Mouse (Mus musculus): ENCODE data around the gene Fcgbp. TPM values are rescaled to one million over a fixed set of nuclear protein-coding genes. Genes with fewer than 3 reads are reported as not detected.
"Not testable (repeated sequence)": the region's sequence is repeated elsewhere in the genome, so short reads cannot be mapped to it uniquely, and the experiment has no call there.

The Fcgbp gene
- polyA plus RNA-seq, 1 experiment from 2014 or later = 0.41 TPM

- Histone ChIP-seq H3K36me3 (ENCODE audit: control insufficient read depth, insufficient read depth) (no peaks in the 10 kb centered on the region), H3K4me3 (replicated peaks; ENCODE audit: low read length) (no peak overlapping the region), H3K4me1 (replicated peaks; ENCODE audit: control insufficient read depth, insufficient read depth, low read length) (peaks cover 4% of the 10 kb centered on the region; the same call in 1 of the 2 replicates), H3K4me2 (ENCODE audit: low read length) (no peak overlapping the region), H3K27ac (ENCODE audit: low read length) (no peak overlapping the region), H3K9me3 (ENCODE audit: control insufficient read depth, low read length) (no peaks in the 10 kb centered on the region), H3K9ac (replicated peaks; ENCODE audit: low read depth, low read length) (no peak overlapping the region), H3K27me3 (replicated peaks; ENCODE audit: control insufficient read depth, insufficient read depth, low read length) (no peaks in the 10 kb centered on the region)
- peak; percentile 45; the same call in 1 of the 2 replicates for ATAC-seq
- 60% methylated on average over 7 of the region's 7 CpGs for WGBS
Measured at GRCm38 (mm10) chr7:28084215-28084614, 13.2 kb downstream of the Fcgbp start.

GRCm38 (mm10) chr7:28086236-28086635, 15.2 kb downstream of the Fcgbp start:
- 83% methylated on average over 16 of the region's 16 CpGs for WGBS
- no peaks in the 10 kb centered on the region for H3K27me3 ChIP-seq (replicated peaks; ENCODE audit: control insufficient read depth, insufficient read depth, low read length)
- H3K9me3 ChIP-seq (ENCODE audit: control insufficient read depth, low read length) = no peaks in the 10 kb centered on the region

GRCm38 (mm10) chr7:28093541-28093940, 22.5 kb downstream of the Fcgbp start:
- Histone ChIP-seq H3K36me3 (ENCODE audit: control insufficient read depth, insufficient read depth) (no peaks in the 10 kb centered on the region), H3K27me3 (replicated peaks; ENCODE audit: control insufficient read depth, insufficient read depth, low read length) (no peaks in the 10 kb centered on the region), H3K9ac (replicated peaks; ENCODE audit: low read depth, low read length) (no peak overlapping the region), H3K4me1 (replicated peaks; ENCODE audit: control insufficient read depth, insufficient read depth, low read length) (no peaks in the 10 kb centered on the region), H3K4me3 (replicated peaks; ENCODE audit: low read length) (no peak overlapping the region), H3K4me2 (ENCODE audit: low read length) (no peak overlapping the region), H3K9me3 (ENCODE audit: control insufficient read depth, low read length) (no peaks in the 10 kb centered on the region), H3K27ac (ENCODE audit: low read length) (no peak overlapping the region)
- ATAC-seq = no peak
- WGBS = 43% methylated on average over 11 of the region's 11 CpGs

More at GRCm38 (mm10) chr7:28086236-28086635, 15.2 kb downstream of the Fcgbp start:
- Histone ChIP-seq H3K4me2 (ENCODE audit: low read length) (no peak overlapping the region), H3K4me3 (replicated peaks; ENCODE audit: low read length) (no peak overlapping the region), H3K4me1 (replicated peaks; ENCODE audit: control insufficient read depth, insufficient read depth, low read length) (peaks cover 4% of the 10 kb centered on the region; the same call in 1 of the 2 replicates), H3K27ac (ENCODE audit: low read length) (no peak overlapping the region), H3K9ac (replicated peaks; ENCODE audit: low read depth, low read length) (no peak overlapping the region), H3K36me3 (ENCODE audit: control insufficient read depth, insufficient read depth) (no peaks in the 10 kb centered on the region)
- ATAC-seq = no peak

- Histone ChIP-seq H3K9me3 (ENCODE audit: control insufficient read depth, low read length) (no peaks in the 10 kb centered on the region), H3K4me3 (replicated peaks; ENCODE audit: low read length) (no peak overlapping the region), H3K27me3 (replicated peaks; ENCODE audit: control insufficient read depth, insufficient read depth, low read length) (0 out of 2 replicates have a peak, but pooled peaks cover 3% of the 10 kb centered on the region), H3K27ac (ENCODE audit: low read length) (no peak overlapping the region), H3K4me2 (ENCODE audit: low read length) (no peak overlapping the region), H3K4me1 (replicated peaks; ENCODE audit: control insufficient read depth, insufficient read depth, low read length) (no peaks in the 10 kb centered on the region), H3K36me3 (ENCODE audit: control insufficient read depth, insufficient read depth) (no peaks in the 10 kb centered on the region), H3K9ac (replicated peaks; ENCODE audit: low read depth, low read length) (no peak overlapping the region)
- 95% methylated on average over 16 of the region's 16 CpGs for whole genome bisulfite sequencing
- ATAC-seq = no peak
Measured at GRCm38 (mm10) chr7:28099101-28099500, 28.1 kb downstream of the Fcgbp start.

GRCm38 (mm10) chr7:28100596-28101590, 29.9 kb downstream of the Fcgbp start:
- Histone ChIP-seq H3K27me3 (replicated peaks; ENCODE audit: control insufficient read depth, insufficient read depth, low read length) (0 out of 2 replicates have a peak, but pooled peaks cover 6% of the 10 kb centered on the region), H3K27ac (ENCODE audit: low read length) (no peak overlapping the region), H3K4me3 (replicated peaks; ENCODE audit: low read length) (no peak overlapping the region), H3K9ac (replicated peaks; ENCODE audit: low read depth, low read length) (no peak overlapping the region), H3K4me2 (ENCODE audit: low read length) (no peak overlapping the region), H3K9me3 (ENCODE audit: control insufficient read depth, low read length) (no peaks in the 10 kb centered on the region), H3K36me3 (ENCODE audit: control insufficient read depth, insufficient read depth) (no peaks in the 10 kb centered on the region), H3K4me1 (replicated peaks; ENCODE audit: control insufficient read depth, insufficient read depth, low read length) (0 out of 2 replicates have a peak, but pooled peaks cover 2% of the 10 kb centered on the region)
- 66% methylated on average over 17 of the region's 17 CpGs for WGBS
- no peak for ATAC-seq

- not testable (repeated sequence) for H3K4me2 ChIP-seq (ENCODE audit: low read length); H3K4me3 ChIP-seq (replicated peaks; ENCODE audit: low read length); H3K27ac ChIP-seq (ENCODE audit: low read length); H3K27me3 ChIP-seq (replicated peaks; ENCODE audit: control insufficient read depth, insufficient read depth, low read length); H3K36me3 ChIP-seq (ENCODE audit: control insufficient read depth, insufficient read depth); H3K9me3 ChIP-seq (ENCODE audit: control insufficient read depth, low read length); H3K4me1 ChIP-seq (replicated peaks; ENCODE audit: control insufficient read depth, insufficient read depth, low read length); H3K9ac ChIP-seq (replicated peaks; ENCODE audit: low read depth, low read length); ATAC-seq
- WGBS = 42% methylated on average over 5 of the region's 5 CpGs
Measured at GRCm38 (mm10) chr7:28102936-28103335, 31.9 kb downstream of the Fcgbp start.

GRCm38 (mm10) chr7:28104670-28105069, 33.6 kb downstream of the Fcgbp start:
- Histone ChIP-seq H3K27me3 (replicated peaks; ENCODE audit: control insufficient read depth, insufficient read depth, low read length) (0 out of 2 replicates have a peak, but pooled peaks cover 6% of the 10 kb centered on the region), H3K4me1 (replicated peaks; ENCODE audit: control insufficient read depth, insufficient read depth, low read length) (0 out of 2 replicates have a peak, but pooled peaks cover 2% of the 10 kb centered on the region), H3K36me3 (ENCODE audit: control insufficient read depth, insufficient read depth) (no peaks in the 10 kb centered on the region), H3K9me3 (ENCODE audit: control insufficient read depth, low read length) (no peaks in the 10 kb centered on the region), H3K4me3 (replicated peaks; ENCODE audit: low read length) (0 out of 2 replicates have a peak overlapping the region, but pooled peaks have one; percentile 13), H3K4me2 (ENCODE audit: low read length) (peak overlapping the region; percentile 42), H3K9ac (replicated peaks; ENCODE audit: low read depth, low read length) (no peak overlapping the region), H3K27ac (ENCODE audit: low read length) (no peak overlapping the region)
- ATAC-seq = no peak
- WGBS = 6% methylated on average over 23 of the region's 23 CpGs

- no peak overlapping the region for H3K4me2 ChIP-seq (ENCODE audit: low read length)
- 0 out of 2 replicates have a peak, but pooled peaks cover 6% of the 10 kb centered on the region for H3K27me3 ChIP-seq (replicated peaks; ENCODE audit: control insufficient read depth, insufficient read depth, low read length)
- WGBS = 89% methylated on average over 11 of the region's 11 CpGs
- H3K4me3 ChIP-seq (replicated peaks; ENCODE audit: low read length) = no peak overlapping the region
- ATAC-seq = no peak
- 0 out of 2 replicates have a peak, but pooled peaks cover 2% of the 10 kb centered on the region for H3K4me1 ChIP-seq (replicated peaks; ENCODE audit: control insufficient read depth, insufficient read depth, low read length)
- no peaks in the 10 kb centered on the region for H3K36me3 ChIP-seq (ENCODE audit: control insufficient read depth, insufficient read depth)
- H3K9ac ChIP-seq (replicated peaks; ENCODE audit: low read depth, low read length) = no peak overlapping the region
- no peak overlapping the region for H3K27ac ChIP-seq (ENCODE audit: low read length)
- H3K9me3 ChIP-seq (ENCODE audit: control insufficient read depth, low read length) = no peaks in the 10 kb centered on the region
Measured at GRCm38 (mm10) chr7:28106241-28106640, 35.2 kb downstream of the Fcgbp start.

- Histone ChIP-seq H3K9ac (replicated peaks; ENCODE audit: low read depth, low read length) (no peak overlapping the region), H3K27ac (ENCODE audit: low read length) (no peak overlapping the region), H3K27me3 (replicated peaks; ENCODE audit: control insufficient read depth, insufficient read depth, low read length) (no peaks in the 10 kb centered on the region), H3K4me3 (replicated peaks; ENCODE audit: low read length) (no peak overlapping the region), H3K4me1 (replicated peaks; ENCODE audit: control insufficient read depth, insufficient read depth, low read length) (no peaks in the 10 kb centered on the region), H3K4me2 (ENCODE audit: low read length) (no peak overlapping the region), H3K9me3 (ENCODE audit: control insufficient read depth, low read length) (no peaks in the 10 kb centered on the region), H3K36me3 (ENCODE audit: control insufficient read depth, insufficient read depth) (no peaks in the 10 kb centered on the region)
- no peak for ATAC-seq
- 86% methylated on average over 2 of the region's 2 CpGs for WGBS
Measured at GRCm38 (mm10) chr7:28114648-28115047, 43.6 kb downstream of the Fcgbp start.
